Mouse (Mus musculus) gastrocnemius, adult 2 months (tissue): ENCODE results near the gene Vmn2r85. TPM values are rescaled to one million over a fixed set of nuclear protein-coding genes. Genes with fewer than 3 reads are reported as not detected.

ENCODE experiments used
- DNase-seq: peaks from one replicate; pipeline ENCODE4 v3.0.0; 2022
- H3K27ac ChIP-seq: fragments of 200-600 bp; 2 replicates; pipeline ENCODE4 v1.8.1; 2022; ENCODE audit warnings: mild to moderate bottlenecking
- H3K4me3 ChIP-seq: fragments of 200-600 bp; 2 replicates; pipeline ENCODE4 v1.8.1; 2022; ENCODE audit warnings: mild to moderate bottlenecking, moderate library complexity
- CTCF ChIP-seq: fragments of 200-600 bp; IDR thresholded peaks from 2 replicates; pipeline ENCODE4 v1.8.1; 2022; ENCODE audit warnings: antibody characterized with exemption, mild to moderate bottlenecking, moderate library complexity
- intact Hi-C: fragments of 180-260 bp; cut with DNase I; formaldehyde crosslinking; loops from one replicate; pipeline ENCODE4 v1.15.1; 2025
- total RNA-seq, 2 experiments: library from RNA; stranded (reverse); gene quantifications; 2 replicates each; pipeline ENCODE4 v1.2.3; 2021

Gene Vmn2r85
- total RNA-seq, 2 experiments from 2014 or later: not detected

DNA sequence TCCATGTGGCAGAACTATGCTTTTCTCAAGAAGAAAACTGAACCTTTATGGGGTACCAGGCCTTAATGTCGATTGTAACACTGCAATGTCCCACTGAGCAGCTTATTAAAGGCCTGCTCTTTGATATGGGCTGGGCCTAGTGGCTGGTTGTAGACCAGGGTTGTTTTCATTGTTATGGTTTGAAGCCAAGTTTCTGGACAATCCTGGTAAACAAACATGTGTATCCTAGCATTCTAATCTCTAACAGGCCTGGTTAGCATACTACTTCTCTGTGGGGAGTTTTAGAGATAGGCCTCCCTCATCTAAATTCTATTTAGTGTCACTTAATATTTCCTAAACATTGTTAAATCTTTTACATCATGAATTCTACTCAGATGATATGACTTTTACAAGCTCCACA is 57.9 kb downstream of the Vmn2r85 start:
- TF ChIP-seq CTCF: no peak
- no peak overlapping the region for H3K27ac ChIP-seq
- intact Hi-C loops: no loop called here
- no peak for DNase-seq
- H3K4me3 ChIP-seq: no peak overlapping the region

- intact Hi-C loops: no loop called here
- Histone ChIP-seq H3K27ac (no peak overlapping the region), H3K4me3 (no peak overlapping the region)
- no peak for TF ChIP-seq CTCF
- DNase-seq: no peak
Measured at GRCm38 (mm10) chr10:130370005-130370682, 59.4 kb downstream of the Vmn2r85 start.

- no peak for TF ChIP-seq CTCF
- intact Hi-C loops: no loop called here
- no peak overlapping the region for H3K4me3 ChIP-seq
- H3K27ac ChIP-seq: no peak overlapping the region
- DNase-seq: no peak
Measured at GRCm38 (mm10) chr10:130368384-130368783, 61.1 kb downstream of the Vmn2r85 start.

- no peak for TF ChIP-seq CTCF
- DNase-seq: no peak
- Histone ChIP-seq H3K27ac (no peak overlapping the region), H3K4me3 (no peak overlapping the region)
- intact Hi-C loops: no loop called here
Measured at GRCm38 (mm10) chr10:130364766-130365165, 64.7 kb downstream of the Vmn2r85 start.

Other genes starting within 250 kb of the Vmn2r85 start
- gene Olfr826, start 245.5 kb downstream of the Vmn2r85 start, total RNA-seq: not detected
- gene Olfr827, start 215.3 kb downstream of the Vmn2r85 start, total RNA-seq: not detected
- gene Neurod4, start 149.5 kb downstream of the Vmn2r85 start, total RNA-seq: not detected
- gene Tespa1, start 106.8 kb downstream of the Vmn2r85 start, total RNA-seq: under 1 TPM; 0.28 to 0.59 TPM
- gene Vmn2r84, start 35.4 kb downstream of the Vmn2r85 start, total RNA-seq: not detected
- not detected for gene Vmn2r86, start 26.3 kb upstream of the Vmn2r85 start, total RNA-seq
- not detected for gene Vmn2r87, start 67.7 kb upstream of the Vmn2r85 start, total RNA-seq